Mouse (Mus musculus) megakaryocyte, embryonic 14.5 days (primary cell): ENCODE measurements at regions not wholly inside any gene's neighbourhood (a gene's known extent, or its start where the extent isn't known, plus 50 kb on each side); places are given as distances from the start of the nearest gene placed in this dataset.

Experiments
- FLI1 ChIP-seq: IDR thresholded peaks from 2 replicates; pipeline ENCODE4 v1.6.1; 2012; ENCODE audit warnings: low read length, inconsistent platforms, mixed read lengths
- GATA1 ChIP-seq: IDR thresholded peaks from 3 replicates; pipeline ENCODE4 v1.6.1; 2012; ENCODE audit warnings: mixed read lengths, low read length, inconsistent platforms, borderline replicate concordance

- TF ChIP-seq GATA1: no peak
- no peak for TF ChIP-seq FLI1
These were observed 162.2 kb upstream of the Speer4f2 start for GRCm38 (mm10) chr5:17210723-17211245.
